Mouse (Mus musculus): ENCODE measurements around the gene Ccdc113. TPM values are rescaled to one million over a fixed set of nuclear protein-coding genes. Genes with fewer than 3 reads are reported as not detected.

The Ccdc113 gene
- polyA plus RNA-seq, 1 experiment from 2014 or later: 3.4 TPM

DNA sequence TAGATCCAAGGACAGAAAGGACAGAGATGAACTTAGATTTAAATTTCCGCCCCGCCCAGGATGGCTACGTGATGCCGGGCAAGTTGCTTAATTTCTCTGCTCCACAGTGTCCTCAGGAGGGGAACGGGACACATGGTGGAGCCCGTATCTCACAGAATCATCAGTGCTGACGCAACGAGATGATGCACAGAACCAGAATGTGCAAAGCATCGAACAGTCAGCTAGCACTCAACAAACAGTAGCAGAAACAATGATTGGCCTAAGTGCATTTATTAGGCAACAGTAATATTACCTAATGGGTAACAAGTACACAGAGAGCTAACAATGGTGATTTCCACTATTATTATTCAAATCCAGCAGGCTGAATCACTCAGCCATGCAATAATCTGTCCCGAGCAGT lies 5.7 kb upstream of the Ccdc113 start:
- Histone ChIP-seq H3K4me2 (replicated peaks) (no peak overlapping the region), H3K9me3 (ENCODE audit: control insufficient read depth, low read length) (no peaks in the 10 kb centered on the region), H3K4me1 (replicated peaks; ENCODE audit: control insufficient read depth, insufficient read depth, low read length) (no peaks in the 10 kb centered on the region), H3K27ac (no peak overlapping the region), H3K9ac (no peak overlapping the region), H3K36me3 (replicated peaks; ENCODE audit: control insufficient read depth, insufficient read depth) (no peaks in the 10 kb centered on the region), H3K4me3 (replicated peaks; ENCODE audit: low read length) (no peak overlapping the region), H3K27me3 (ENCODE audit: control insufficient read depth, insufficient read depth, low read length) (no peaks in the 10 kb centered on the region)
- WGBS: 64% methylated on average over 10 of the region's 10 CpGs
- ATAC-seq (ENCODE audit: low FRiP score): no peak
- DNase-seq (ENCODE audit: low spot score): no peak

DNA sequence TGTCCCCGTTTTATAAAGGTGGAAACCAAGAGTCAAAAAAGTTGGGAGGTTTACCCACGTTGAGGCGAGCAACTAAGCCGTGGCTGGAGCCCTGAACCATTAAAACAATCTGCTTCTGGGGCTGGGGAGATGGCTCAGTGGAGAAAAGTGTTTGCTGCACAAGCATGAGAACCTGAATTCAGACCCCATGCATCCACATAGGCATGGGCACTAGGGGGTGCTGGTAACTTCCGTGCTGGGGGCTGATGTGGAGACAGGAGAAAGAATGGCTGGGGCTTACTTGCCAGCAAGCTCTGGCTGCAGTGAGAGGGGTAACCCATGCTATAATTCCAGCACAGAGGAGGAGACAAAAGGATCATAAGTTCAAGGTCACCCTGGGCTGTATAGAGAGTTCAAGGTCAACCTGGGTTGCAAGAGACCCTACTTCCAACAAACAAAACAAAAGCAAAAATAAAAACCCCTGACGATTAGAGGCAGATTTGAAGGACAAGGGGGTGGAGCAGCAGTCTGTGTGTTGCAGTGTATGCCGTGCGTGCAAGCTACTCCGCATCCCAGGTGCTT lies 5.1 kb upstream of the Ccdc113 start:
- 59% methylated on average over 9 of the region's 9 CpGs for WGBS
- no peak overlapping the region for H3K4me3 ChIP-seq (replicated peaks; ENCODE audit: low read length)
- no peaks in the 10 kb centered on the region for H3K36me3 ChIP-seq (replicated peaks; ENCODE audit: control insufficient read depth, insufficient read depth)
- H3K27me3 ChIP-seq (ENCODE audit: control insufficient read depth, insufficient read depth, low read length): no peaks in the 10 kb centered on the region
- H3K4me1 ChIP-seq (replicated peaks; ENCODE audit: control insufficient read depth, insufficient read depth, low read length): no peaks in the 10 kb centered on the region
- H3K9ac ChIP-seq: no peak overlapping the region
- ATAC-seq (ENCODE audit: low FRiP score) (no peak), DNase-seq (ENCODE audit: low spot score) (no peak)
- no peaks in the 10 kb centered on the region for H3K9me3 ChIP-seq (ENCODE audit: control insufficient read depth, low read length)
- no peak overlapping the region for H3K27ac ChIP-seq
- H3K4me2 ChIP-seq (replicated peaks): no peak overlapping the region

DNA sequence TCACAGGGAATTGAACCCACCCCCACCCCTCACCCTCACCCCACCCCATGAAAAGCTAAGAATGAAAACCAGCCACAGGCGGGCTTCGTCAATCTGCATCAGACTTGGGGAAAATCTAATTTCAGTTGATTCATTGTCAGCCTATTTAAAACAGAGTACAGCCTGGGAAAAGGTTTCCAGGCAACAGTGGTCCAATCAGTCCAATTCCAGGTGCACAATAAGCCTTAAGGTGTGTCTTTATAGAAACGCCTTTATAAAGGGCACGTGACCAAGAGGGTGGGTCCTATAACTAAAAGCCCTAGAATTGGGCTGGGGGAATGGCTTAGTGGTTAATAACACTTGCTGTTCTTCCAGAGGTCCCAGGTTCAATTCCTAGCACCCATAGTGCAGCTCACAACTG lies 1.7 kb upstream of the Ccdc113 start:
- H3K4me1 ChIP-seq (replicated peaks; ENCODE audit: control insufficient read depth, insufficient read depth, low read length): no peaks in the 10 kb centered on the region
- H3K9ac ChIP-seq: no peak overlapping the region
- H3K36me3 ChIP-seq (replicated peaks; ENCODE audit: control insufficient read depth, insufficient read depth): no peaks in the 10 kb centered on the region
- no peak for ATAC-seq (ENCODE audit: low FRiP score)
- no peaks in the 10 kb centered on the region for H3K27me3 ChIP-seq (ENCODE audit: control insufficient read depth, insufficient read depth, low read length)
- DNase-seq (ENCODE audit: low spot score): no peak
- no peaks in the 10 kb centered on the region for H3K9me3 ChIP-seq (ENCODE audit: control insufficient read depth, low read length)
- no peak overlapping the region for H3K4me3 ChIP-seq (replicated peaks; ENCODE audit: low read length)
- no peak overlapping the region for H3K4me2 ChIP-seq (replicated peaks)
- 62% methylated on average over 4 of the region's 4 CpGs for WGBS
- H3K27ac ChIP-seq: no peak overlapping the region

DNA sequence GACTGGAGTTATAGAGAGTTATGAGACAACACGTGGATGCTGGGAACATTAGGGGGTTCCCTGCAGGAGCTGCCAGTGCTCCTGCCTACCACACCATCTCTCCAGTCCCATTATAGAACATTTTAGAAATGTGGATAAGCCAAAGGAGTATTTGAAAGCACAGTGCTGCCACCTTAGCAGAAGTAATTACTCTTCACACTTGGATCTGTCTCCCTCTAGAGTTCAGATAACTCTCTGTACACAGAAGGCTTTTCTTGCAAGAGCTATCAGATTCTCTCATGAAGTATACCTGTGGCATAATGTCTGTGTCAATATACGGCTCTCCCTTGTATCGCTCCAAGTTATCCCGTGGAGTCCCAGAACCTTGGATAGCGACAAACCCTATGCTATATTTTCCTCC lies 5.6 kb downstream of the Ccdc113 start:
- Histone ChIP-seq H3K36me3 (replicated peaks; ENCODE audit: control insufficient read depth, insufficient read depth) (no peaks in the 10 kb centered on the region), H3K4me1 (replicated peaks; ENCODE audit: control insufficient read depth, insufficient read depth, low read length) (no peaks in the 10 kb centered on the region), H3K4me3 (replicated peaks; ENCODE audit: low read length) (no peak overlapping the region), H3K27me3 (ENCODE audit: control insufficient read depth, insufficient read depth, low read length) (no peaks in the 10 kb centered on the region), H3K4me2 (replicated peaks) (no peak overlapping the region), H3K9me3 (ENCODE audit: control insufficient read depth, low read length) (no peaks in the 10 kb centered on the region), H3K9ac (no peak overlapping the region), H3K27ac (no peak overlapping the region)
- ATAC-seq (ENCODE audit: low FRiP score) (no peak), DNase-seq (ENCODE audit: low spot score) (no peak)
- WGBS: 84% methylated on average over 5 of the region's 5 CpGs

DNA sequence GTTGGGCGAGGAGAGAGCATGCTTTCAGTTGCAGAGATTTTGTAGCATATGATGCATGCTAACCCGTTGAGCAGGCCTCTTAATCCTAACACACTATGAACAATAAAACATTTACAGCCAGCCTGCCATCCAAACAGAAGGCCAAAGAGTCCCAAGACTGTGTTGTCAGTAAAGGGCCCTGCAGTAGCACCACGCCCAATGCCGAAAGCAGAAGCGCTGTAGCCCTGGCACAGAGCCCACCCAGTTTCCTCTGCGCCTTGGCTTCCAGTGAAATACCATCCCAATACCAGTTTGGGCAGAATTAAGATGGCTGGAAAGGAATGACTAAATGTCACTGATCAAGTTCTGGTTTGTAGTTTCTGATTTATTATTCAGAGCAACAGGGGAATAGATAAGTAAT lies 8.3 kb downstream of the Ccdc113 start:
- 95% methylated on average over 6 of the region's 6 CpGs for WGBS
- Histone ChIP-seq H3K9me3 (ENCODE audit: control insufficient read depth, low read length) (no peaks in the 10 kb centered on the region), H3K27me3 (ENCODE audit: control insufficient read depth, insufficient read depth, low read length) (no peaks in the 10 kb centered on the region), H3K4me3 (replicated peaks; ENCODE audit: low read length) (no peak overlapping the region), H3K27ac (no peak overlapping the region), H3K36me3 (replicated peaks; ENCODE audit: control insufficient read depth, insufficient read depth) (no peaks in the 10 kb centered on the region), H3K4me1 (replicated peaks; ENCODE audit: control insufficient read depth, insufficient read depth, low read length) (no peaks in the 10 kb centered on the region), H3K4me2 (replicated peaks) (no peak overlapping the region), H3K9ac (no peak overlapping the region)
- no peak for DNase-seq (ENCODE audit: low spot score)
- ATAC-seq (ENCODE audit: low FRiP score): no peak

DNA sequence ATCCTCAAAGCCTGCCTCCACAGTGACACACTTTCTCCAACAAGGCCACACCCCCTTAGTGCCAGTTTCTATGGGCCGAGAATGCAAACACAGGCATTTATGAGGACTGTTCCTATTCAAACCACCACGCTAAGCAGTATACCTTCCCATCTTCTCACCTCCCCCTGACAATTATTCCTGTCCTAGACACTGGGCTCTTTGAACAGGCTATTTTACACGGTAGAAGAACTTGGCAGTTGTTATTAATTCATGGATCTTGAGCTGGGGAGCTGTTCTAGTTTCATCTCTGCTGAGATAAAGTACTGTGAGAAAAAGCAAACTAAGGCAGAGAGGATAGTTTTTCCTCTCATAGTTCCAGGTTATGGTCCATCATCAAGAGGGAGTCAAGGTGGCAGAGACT lies 9.2 kb downstream of the Ccdc113 start:
- Histone ChIP-seq H3K4me2 (replicated peaks) (no peak overlapping the region), H3K9ac (no peak overlapping the region), H3K9me3 (ENCODE audit: control insufficient read depth, low read length) (no peaks in the 10 kb centered on the region), H3K27me3 (ENCODE audit: control insufficient read depth, insufficient read depth, low read length) (no peaks in the 10 kb centered on the region), H3K4me1 (replicated peaks; ENCODE audit: control insufficient read depth, insufficient read depth, low read length) (no peaks in the 10 kb centered on the region), H3K27ac (no peak overlapping the region), H3K4me3 (replicated peaks; ENCODE audit: low read length) (no peak overlapping the region), H3K36me3 (replicated peaks; ENCODE audit: control insufficient read depth, insufficient read depth) (no peaks in the 10 kb centered on the region)
- 70% methylated on average over 3 of the region's 3 CpGs for WGBS
- ATAC-seq (ENCODE audit: low FRiP score) (no peak), DNase-seq (ENCODE audit: low spot score) (no peak)

DNA sequence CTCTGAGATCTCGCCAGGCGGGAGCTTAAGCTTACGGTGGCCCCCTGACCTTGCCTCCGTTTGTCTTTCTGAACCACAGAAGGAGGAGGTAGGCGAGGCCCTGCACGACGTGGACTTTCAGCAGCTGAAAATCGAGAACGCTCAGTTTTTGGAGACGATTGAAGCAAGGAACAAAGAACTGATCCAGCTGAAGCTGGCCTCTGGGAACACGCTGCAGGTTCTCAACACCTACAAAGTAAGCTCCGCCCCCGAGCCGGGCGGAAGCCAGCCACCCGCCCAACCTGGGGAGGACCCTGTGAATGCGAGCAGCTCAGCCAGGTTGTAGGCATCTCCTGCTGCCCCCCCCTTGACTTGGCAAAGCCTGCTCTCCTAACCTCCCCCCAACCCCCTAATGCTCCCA lies 11.9 kb downstream of the Ccdc113 start:
- DNase-seq (ENCODE audit: low spot score): no peak
- Histone ChIP-seq H3K27me3 (ENCODE audit: control insufficient read depth, insufficient read depth, low read length) (no peaks in the 10 kb centered on the region), H3K4me2 (replicated peaks) (no peak overlapping the region), H3K4me1 (replicated peaks; ENCODE audit: control insufficient read depth, insufficient read depth, low read length) (peaks cover 9% of the 10 kb centered on the region), H3K9ac (no peak overlapping the region), H3K36me3 (replicated peaks; ENCODE audit: control insufficient read depth, insufficient read depth) (no peaks in the 10 kb centered on the region), H3K9me3 (ENCODE audit: control insufficient read depth, low read length) (no peaks in the 10 kb centered on the region), H3K27ac (no peak overlapping the region), H3K4me3 (replicated peaks; ENCODE audit: low read length) (no peak overlapping the region)
- WGBS: 77% methylated on average over 17 of the region's 17 CpGs
- no peak for ATAC-seq (ENCODE audit: low FRiP score)

DNA sequence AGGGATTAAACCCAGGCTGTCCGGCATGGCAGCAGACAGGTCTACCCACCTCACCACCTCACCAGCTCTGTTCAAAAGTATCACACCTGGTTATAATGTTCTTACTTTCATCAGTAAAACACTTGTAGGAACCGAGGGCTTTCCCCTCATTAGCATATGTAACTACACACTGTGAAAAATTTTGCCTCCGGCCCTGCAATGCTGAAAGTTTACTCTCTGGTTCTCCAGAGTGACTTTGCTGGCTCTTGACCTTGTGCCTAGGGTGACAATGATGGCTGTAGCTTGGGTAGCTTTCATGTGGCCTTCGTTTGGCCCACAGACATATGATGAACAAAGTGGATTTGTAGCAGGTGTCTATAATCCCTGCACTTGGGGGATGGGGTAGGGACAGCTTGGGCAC lies 13.1 kb downstream of the Ccdc113 start:
- Histone ChIP-seq H3K9me3 (ENCODE audit: control insufficient read depth, low read length) (no peaks in the 10 kb centered on the region), H3K4me1 (replicated peaks; ENCODE audit: control insufficient read depth, insufficient read depth, low read length) (peaks cover 9% of the 10 kb centered on the region), H3K9ac (no peak overlapping the region), H3K36me3 (replicated peaks; ENCODE audit: control insufficient read depth, insufficient read depth) (no peaks in the 10 kb centered on the region), H3K27me3 (ENCODE audit: control insufficient read depth, insufficient read depth, low read length) (no peaks in the 10 kb centered on the region), H3K4me2 (replicated peaks) (no peak overlapping the region), H3K27ac (no peak overlapping the region), H3K4me3 (replicated peaks; ENCODE audit: low read length) (no peak overlapping the region)
- no peak for ATAC-seq (ENCODE audit: low FRiP score)
- DNase-seq (ENCODE audit: low spot score): no peak
- 84% methylated on average over 4 of the region's 4 CpGs for WGBS

DNA sequence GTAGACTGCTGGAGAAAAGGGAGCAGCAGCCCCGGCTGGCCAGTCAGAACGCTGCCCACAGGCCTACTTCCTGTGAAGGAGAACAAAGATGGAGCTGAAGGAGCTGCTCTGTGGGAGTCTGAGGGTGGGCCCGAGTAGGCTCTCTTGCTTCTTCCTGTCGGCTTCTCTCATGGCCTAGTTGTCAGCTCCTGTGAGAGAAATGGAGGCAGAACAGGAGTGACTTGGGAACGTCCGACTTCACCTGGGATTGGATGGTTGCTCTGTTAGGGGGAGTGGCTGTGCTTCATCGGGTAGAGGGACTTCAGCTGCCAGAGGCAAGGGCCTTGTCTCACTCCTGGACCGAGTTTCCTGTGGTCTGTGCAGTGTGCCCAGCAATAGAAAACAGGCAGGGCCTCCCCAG lies 14.0 kb downstream of the Ccdc113 start:
- Histone ChIP-seq H3K27ac (no peak overlapping the region), H3K4me3 (replicated peaks; ENCODE audit: low read length) (no peak overlapping the region), H3K4me1 (replicated peaks; ENCODE audit: control insufficient read depth, insufficient read depth, low read length) (peaks cover 9% of the 10 kb centered on the region), H3K4me2 (replicated peaks) (no peak overlapping the region), H3K9me3 (ENCODE audit: control insufficient read depth, low read length) (no peaks in the 10 kb centered on the region), H3K9ac (no peak overlapping the region), H3K36me3 (replicated peaks; ENCODE audit: control insufficient read depth, insufficient read depth) (no peaks in the 10 kb centered on the region), H3K27me3 (ENCODE audit: control insufficient read depth, insufficient read depth, low read length) (no peaks in the 10 kb centered on the region)
- whole genome bisulfite sequencing: 69% methylated on average over 8 of the region's 8 CpGs
- DNase-seq (ENCODE audit: low spot score): no peak
- ATAC-seq (ENCODE audit: low FRiP score): no peak

Measured in hindbrain, embryonic 14.5 days (tissue).